Mouse (Mus musculus): ENCODE results near the gene Hbq1a. TPM values are rescaled to one million over a fixed set of nuclear protein-coding genes. Genes with fewer than 3 reads are reported as not detected.
A peak's percentile ranks its signal among the peaks of the same experiment; 100 is the strongest.
"Not testable (repeated sequence)": the region's sequence is repeated elsewhere in the genome, so short reads cannot be mapped to it uniquely, and the experiment has no call there.

The Hbq1a gene
- polyA plus RNA-seq, 1 experiment, result not detected

DNA sequence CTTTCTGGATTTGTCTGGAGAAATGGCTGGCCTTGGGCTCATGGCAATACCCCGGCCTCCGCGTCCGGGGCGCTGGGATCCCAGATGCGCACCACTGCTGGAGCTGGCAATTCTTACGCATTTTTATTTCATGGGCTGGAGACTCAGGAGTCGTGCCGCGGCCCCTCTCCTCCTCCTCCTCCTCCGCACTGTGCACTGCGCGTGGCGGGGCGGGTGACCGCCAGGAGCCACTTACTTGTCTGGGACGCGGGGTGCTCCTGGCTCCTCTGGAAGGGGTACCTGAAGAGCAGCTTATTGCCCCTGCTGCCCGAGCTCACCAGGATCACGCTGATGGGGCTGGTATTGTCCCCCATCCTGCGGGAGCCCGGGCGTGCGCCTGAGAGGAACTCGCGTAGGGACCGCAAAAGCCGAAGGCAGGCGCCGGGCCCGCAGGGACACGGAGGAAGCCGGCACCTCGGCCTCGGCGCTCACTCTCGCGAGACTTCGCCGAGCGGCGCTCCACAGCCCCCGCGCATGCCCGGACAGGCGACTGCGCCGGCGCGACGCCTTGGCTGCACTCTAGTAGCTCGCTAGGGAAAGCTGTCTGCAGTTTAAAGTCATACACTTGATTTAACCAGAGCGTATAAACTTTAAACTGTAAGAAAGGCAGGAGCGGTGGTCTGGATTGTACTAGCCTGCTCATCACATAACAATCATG, 32.5 kb upstream of the Hbq1a start, which contains the start of gene Nprl3:
TSS of gene Nprl3 (minus strand) at position 520 of the 697 bp plus-strand sequence.
- peak within 1 kb of the TSS; percentile 96 for H3K4me3 ChIP-seq (replicated peaks)
- peaks cover 43% of the 10 kb centered on the region for H3K27me3 ChIP-seq (replicated peaks)
- TF ChIP-seq GATA1 (IDR thresholded peaks at IDR 0.05; ENCODE audit: borderline replicate concordance, low read length) (no peak), FLI1 (IDR thresholded peaks at IDR 0.05; ENCODE audit: low read length) (no peak)
- H3K9me3 ChIP-seq, result 0 out of 2 replicates have a peak, but pooled peaks cover 4% of the 10 kb centered on the region
- H3K36me3 ChIP-seq (replicated peaks; ENCODE audit: low read length), result peaks cover 22% of the 10 kb centered on the region
- H3K4me1 ChIP-seq, result peaks cover 73% of the 10 kb centered on the region

DNA sequence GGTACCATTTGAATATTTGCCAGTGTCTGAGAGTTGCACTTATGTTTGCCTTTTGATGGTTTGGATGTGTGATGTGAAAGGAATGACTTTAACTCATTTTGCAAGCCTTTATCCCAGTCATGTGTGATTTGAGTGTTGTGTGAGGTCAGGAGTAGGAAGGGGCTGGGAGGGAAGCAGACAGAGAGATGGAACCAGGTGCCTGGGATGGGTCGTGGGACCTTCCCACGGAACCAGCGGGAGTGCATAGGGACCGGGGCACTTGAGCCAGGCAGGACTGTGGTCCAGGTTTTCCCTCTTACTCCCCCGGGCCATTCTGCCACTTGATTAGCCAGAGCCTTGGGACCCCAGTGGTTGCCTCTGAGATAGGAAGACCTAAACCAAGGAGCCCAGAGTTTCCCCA, 31.9 kb upstream of the Hbq1a start:
- TF ChIP-seq FLI1 (IDR thresholded peaks at IDR 0.05; ENCODE audit: low read length), result no peak
- TF ChIP-seq GATA1 (IDR thresholded peaks at IDR 0.05; ENCODE audit: borderline replicate concordance, low read length), result no peak
- H3K4me1 ChIP-seq, result peaks cover 67% of the 10 kb centered on the region
- peaks cover 39% of the 10 kb centered on the region for H3K27me3 ChIP-seq (replicated peaks)
- H3K4me3 ChIP-seq (replicated peaks), result peak overlapping the region; percentile 96
- H3K9me3 ChIP-seq, result 0 out of 2 replicates have a peak, but pooled peaks cover 4% of the 10 kb centered on the region
- peaks cover 15% of the 10 kb centered on the region for H3K36me3 ChIP-seq (replicated peaks; ENCODE audit: low read length)

DNA sequence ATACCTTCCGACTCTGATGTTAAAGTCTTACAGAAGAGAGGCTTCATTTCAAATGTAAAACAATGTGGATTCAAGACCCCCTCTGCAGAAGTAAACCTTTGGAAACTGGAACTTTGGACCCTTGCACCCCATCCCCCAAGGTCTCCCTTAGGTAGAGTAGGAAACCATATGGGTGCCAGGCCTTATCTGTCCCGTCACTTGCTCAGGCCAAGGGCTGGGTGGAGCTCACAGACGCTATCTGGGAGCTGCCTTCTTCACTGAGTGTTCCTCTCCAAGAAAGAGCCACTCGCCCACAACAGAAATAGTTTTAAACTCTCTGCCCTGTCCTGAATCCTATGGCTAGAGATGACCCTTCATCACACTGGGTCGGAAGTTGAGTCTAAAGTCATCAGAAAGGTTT, 30.9 kb upstream of the Hbq1a start:
- Histone ChIP-seq H3K36me3 (replicated peaks; ENCODE audit: low read length) (peaks cover 7% of the 10 kb centered on the region), H3K9me3 (0 out of 2 replicates have a peak, but pooled peaks cover 4% of the 10 kb centered on the region), H3K4me1 (peaks cover 57% of the 10 kb centered on the region), H3K4me3 (replicated peaks) (no peak overlapping the region), H3K27me3 (replicated peaks) (peaks cover 32% of the 10 kb centered on the region)
- TF ChIP-seq FLI1 (IDR thresholded peaks at IDR 0.05; ENCODE audit: low read length), result no peak
- no peak for TF ChIP-seq GATA1 (IDR thresholded peaks at IDR 0.05; ENCODE audit: borderline replicate concordance, low read length)

DNA sequence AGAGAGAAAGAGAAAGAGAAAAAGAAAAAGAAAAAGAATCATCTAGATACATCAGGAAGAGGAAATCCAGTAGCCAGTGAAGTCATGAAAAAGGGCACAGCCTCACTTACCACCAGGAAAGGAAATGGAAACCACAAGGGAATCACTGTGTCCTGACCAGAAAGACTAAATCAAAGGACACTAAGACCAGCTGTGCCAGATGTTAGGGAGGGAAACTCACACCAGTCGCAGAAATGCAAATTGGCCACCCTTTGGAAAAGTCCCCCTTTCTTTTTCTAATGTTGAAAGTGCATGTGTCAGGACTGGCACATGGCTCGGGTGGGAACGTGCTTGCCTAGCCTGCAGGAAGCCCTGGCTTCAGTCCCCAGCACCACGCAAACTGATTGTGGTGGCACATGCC, 28.7 kb upstream of the Hbq1a start:
- Histone ChIP-seq H3K36me3 (replicated peaks; ENCODE audit: low read length) (peaks cover 3% of the 10 kb centered on the region), H3K4me3 (replicated peaks) (peak overlapping the region; percentile 42), H3K4me1 (peaks cover 37% of the 10 kb centered on the region), H3K9me3 (0 out of 2 replicates have a peak, but pooled peaks cover 5% of the 10 kb centered on the region), H3K27me3 (replicated peaks) (peaks cover 53% of the 10 kb centered on the region)
- TF ChIP-seq GATA1 (IDR thresholded peaks at IDR 0.05; ENCODE audit: borderline replicate concordance, low read length), result no peak
- no peak for TF ChIP-seq FLI1 (IDR thresholded peaks at IDR 0.05; ENCODE audit: low read length)

DNA sequence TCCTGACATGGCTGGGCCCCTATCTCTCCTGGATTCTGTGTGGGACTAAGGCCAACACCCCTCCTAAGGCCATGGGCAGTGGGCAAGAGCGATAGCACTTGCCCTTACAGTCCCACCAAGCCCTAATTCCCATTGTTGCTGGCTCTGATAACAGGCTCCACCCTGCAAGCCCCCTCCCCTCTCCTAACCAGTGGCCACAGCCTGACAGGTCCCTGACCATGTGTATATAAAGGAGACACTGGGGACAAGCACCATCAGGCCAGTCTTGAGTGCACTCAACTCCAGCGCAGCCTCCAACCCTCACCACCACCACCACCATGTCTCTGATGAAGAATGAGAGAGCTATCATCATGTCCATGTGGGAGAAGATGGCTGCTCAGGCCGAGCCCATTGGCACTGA, 23.5 kb upstream of the Hbq1a start, which contains the start of gene Hba-x:
TSS of gene Hba-x (plus strand) at position 54 of the 400 bp plus-strand sequence.
- 0 out of 2 replicates have a peak, but pooled peaks cover 8% of the 10 kb centered on the region for H3K9me3 ChIP-seq
- TF ChIP-seq GATA1 (IDR thresholded peaks at IDR 0.05; ENCODE audit: borderline replicate concordance, low read length), result no peak
- no peak for TF ChIP-seq FLI1 (IDR thresholded peaks at IDR 0.05; ENCODE audit: low read length)
- H3K4me1 ChIP-seq, result peaks cover 3% of the 10 kb centered on the region; the same call in 1 of the 2 replicates
- peaks cover 79% of the 10 kb centered on the region for H3K27me3 ChIP-seq (replicated peaks)
- H3K4me3 ChIP-seq (replicated peaks), result peak within 1 kb of the TSS; percentile 20
- H3K36me3 ChIP-seq (replicated peaks; ENCODE audit: low read length), result no peaks in the 10 kb centered on the region

DNA sequence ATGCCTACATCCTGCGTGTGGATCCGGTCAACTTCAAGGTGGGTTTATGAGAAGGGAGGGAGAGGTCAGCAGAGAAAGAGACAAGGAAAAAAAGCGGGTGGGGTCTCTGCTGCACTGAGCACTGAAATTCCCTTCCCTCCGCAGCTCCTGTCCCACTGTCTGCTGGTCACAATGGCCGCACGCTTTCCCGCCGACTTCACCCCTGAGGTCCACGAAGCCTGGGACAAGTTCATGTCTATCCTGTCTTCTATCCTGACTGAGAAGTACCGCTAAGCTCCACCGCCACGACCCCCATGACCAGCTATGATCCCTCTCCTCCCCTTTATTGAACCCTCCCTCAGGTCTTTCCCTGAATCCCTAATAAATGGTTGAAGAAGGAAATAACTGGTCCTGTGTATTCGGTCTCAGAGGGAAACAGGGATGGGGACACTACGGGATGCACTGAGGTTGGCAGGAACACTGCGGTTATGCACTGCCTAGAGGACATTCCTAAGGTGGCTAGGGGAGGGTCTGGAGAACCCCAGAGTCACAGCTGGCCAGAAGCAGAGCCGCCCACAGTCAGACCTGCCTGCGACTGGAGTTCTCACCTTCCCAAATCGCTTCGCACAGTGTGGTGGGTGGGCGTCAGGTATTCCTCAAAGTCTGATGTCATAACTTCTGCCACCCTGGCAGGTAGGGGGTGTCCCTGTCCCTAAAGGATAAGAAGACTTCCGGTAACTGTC, 22.0 kb upstream of the Hbq1a start:
- Histone ChIP-seq H3K27me3 (replicated peaks) (peaks cover 76% of the 10 kb centered on the region), H3K4me1 (no peaks in the 10 kb centered on the region; the same call in 1 of the 2 replicates), H3K4me3 (replicated peaks) (no peak overlapping the region), H3K9me3 (0 out of 2 replicates have a peak, but pooled peaks cover 6% of the 10 kb centered on the region), H3K36me3 (replicated peaks; ENCODE audit: low read length) (no peaks in the 10 kb centered on the region)
- no peak for TF ChIP-seq GATA1 (IDR thresholded peaks at IDR 0.05; ENCODE audit: borderline replicate concordance, low read length)
- no peak for TF ChIP-seq FLI1 (IDR thresholded peaks at IDR 0.05; ENCODE audit: low read length)

DNA sequence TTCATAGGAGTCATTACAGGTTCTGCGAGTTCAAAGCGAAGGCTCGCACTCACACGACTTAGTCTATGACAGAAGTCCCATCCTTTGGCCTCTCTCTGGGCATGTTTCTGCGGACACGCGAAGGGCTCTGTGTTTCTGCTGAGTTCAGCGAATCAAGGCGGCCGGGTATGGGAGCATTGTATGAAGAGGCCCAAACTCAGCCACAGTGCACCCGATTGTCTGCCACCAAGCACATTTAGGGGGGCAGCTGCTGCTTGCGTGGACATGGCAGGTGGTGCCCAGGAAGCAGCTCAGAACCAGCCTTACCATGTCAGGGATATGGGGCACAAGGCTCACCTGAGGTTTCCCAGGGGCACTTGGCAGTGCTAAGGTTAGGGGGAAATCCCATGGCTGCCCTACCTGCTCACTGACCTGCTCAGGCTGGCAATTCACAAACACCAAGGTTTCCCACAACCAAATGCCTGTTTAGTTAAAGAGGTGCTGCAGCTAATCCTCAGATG, 21.4 kb upstream of the Hbq1a start:
- Histone ChIP-seq H3K9me3 (0 out of 2 replicates have a peak, but pooled peaks cover 6% of the 10 kb centered on the region), H3K36me3 (replicated peaks; ENCODE audit: low read length) (no peaks in the 10 kb centered on the region), H3K27me3 (replicated peaks) (peaks cover 78% of the 10 kb centered on the region), H3K4me1 (peaks cover 4% of the 10 kb centered on the region), H3K4me3 (replicated peaks) (no peak overlapping the region)
- no peak for TF ChIP-seq FLI1 (IDR thresholded peaks at IDR 0.05; ENCODE audit: low read length)
- no peak for TF ChIP-seq GATA1 (IDR thresholded peaks at IDR 0.05; ENCODE audit: borderline replicate concordance, low read length)

DNA sequence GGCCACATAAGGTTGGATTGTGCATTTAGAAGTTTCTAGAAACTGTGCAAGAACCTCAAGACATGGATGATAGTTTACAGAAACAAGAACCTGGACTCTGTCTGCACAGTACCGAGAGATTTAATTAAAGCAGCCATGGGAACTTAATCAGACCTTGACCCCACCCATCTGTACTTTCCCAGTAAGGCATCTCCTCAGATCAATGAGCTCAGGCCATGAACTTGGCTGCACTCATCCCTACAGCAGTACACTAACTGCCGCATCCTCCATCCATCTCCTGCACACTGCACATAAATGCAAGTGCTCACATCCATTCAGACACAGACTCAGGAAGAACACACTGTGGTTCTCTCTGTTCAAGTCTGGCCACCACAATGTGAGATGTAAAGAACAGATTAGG, 19.2 kb upstream of the Hbq1a start:
- no peak overlapping the region for H3K4me3 ChIP-seq (replicated peaks)

DNA sequence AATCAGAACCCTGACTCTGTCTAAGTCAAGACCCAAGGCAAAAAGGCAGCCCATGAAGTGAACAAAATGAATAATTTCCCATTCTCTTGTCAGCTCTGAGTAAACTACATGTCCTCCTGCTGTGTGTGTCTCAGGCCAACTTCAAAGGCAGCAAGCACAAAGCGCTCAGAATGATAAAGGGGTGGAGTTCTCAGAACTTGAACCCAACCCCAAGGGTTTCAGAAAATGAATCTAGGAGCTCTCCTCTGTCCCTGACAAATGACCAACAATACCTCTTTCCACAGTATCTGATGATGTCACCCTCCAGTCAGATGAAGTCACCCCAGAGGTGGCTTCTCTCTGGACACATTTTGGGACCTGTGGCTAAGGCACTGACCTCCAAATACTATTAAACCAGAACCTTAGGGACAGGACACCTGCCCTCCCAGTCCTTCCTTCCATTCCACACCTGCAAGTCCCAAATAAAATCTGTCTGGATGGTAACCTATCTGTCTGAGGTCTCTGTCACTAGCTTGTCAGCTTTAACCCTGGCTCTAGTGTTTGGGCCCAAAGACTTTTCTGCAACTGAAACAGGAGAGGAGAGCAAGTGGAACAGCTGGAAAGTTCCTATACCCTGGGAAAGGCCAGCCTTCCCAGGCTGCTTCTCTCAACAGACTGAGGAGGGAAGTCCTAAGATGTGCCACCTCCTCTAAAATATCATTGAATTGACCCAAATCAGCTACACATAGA, 18.3 kb upstream of the Hbq1a start:
- H3K9me3 ChIP-seq, result 0 out of 2 replicates have a peak, but pooled peaks cover 1% of the 10 kb centered on the region
- TF ChIP-seq FLI1 (IDR thresholded peaks at IDR 0.05; ENCODE audit: low read length) (no peak), GATA1 (IDR thresholded peaks at IDR 0.05; ENCODE audit: borderline replicate concordance, low read length) (no peak)
- no peaks in the 10 kb centered on the region for H3K36me3 ChIP-seq (replicated peaks; ENCODE audit: low read length)
- peaks cover 4% of the 10 kb centered on the region for H3K4me1 ChIP-seq
- H3K27me3 ChIP-seq (replicated peaks), result peaks cover 57% of the 10 kb centered on the region
- H3K4me3 ChIP-seq (replicated peaks), result no peak overlapping the region

More for the DNA sequence above, 19.2 kb upstream of the Hbq1a start:
- peaks cover 4% of the 10 kb centered on the region for H3K4me1 ChIP-seq
- H3K9me3 ChIP-seq, result 0 out of 2 replicates have a peak, but pooled peaks cover 6% of the 10 kb centered on the region
- H3K36me3 ChIP-seq (replicated peaks; ENCODE audit: low read length), result no peaks in the 10 kb centered on the region
- H3K27me3 ChIP-seq (replicated peaks), result peaks cover 67% of the 10 kb centered on the region
- TF ChIP-seq FLI1 (IDR thresholded peaks at IDR 0.05; ENCODE audit: low read length) (no peak), GATA1 (IDR thresholded peaks at IDR 0.05; ENCODE audit: borderline replicate concordance, low read length) (no peak)

DNA sequence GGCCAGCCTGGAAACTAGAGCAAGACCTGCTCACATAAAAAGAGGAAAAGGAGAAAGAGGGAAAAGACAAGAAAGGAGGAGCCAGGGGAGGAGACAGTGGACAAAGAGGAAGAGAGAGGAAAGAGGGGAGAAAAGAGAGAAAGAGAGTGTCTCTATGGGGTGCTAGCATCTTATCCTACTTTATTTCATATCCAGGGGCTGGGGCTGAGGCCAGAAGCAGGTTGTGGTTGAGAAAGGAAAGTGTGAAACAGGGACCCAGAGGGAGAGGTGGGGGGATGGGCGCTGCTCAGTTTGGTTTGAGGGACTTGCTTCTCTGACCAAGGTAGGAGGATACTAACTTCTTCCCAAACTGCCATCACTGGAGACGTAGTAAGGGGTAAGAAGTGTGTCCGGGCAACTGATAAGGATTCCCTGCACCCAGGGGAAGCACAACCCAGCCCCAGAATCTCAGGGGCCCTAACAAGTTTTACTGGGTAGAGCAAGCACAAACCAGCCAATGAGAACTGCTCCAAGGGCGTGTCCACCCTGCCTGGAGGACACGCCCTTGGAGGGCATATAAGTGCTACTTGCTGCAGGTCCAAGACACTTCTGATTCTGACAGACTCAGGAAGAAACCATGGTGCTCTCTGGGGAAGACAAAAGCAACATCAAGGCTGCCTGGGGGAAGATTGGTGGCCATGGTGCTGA, 16.6 kb upstream of the Hbq1a start, which contains the start of gene Hba-a1:
TSS of gene Hba-a1 (plus strand) at position 421 of the 687 bp plus-strand sequence.
- H3K4me1 ChIP-seq, result peaks cover 14% of the 10 kb centered on the region
- H3K36me3 ChIP-seq (replicated peaks; ENCODE audit: low read length); H3K9me3 ChIP-seq; H3K4me3 ChIP-seq (replicated peaks): not testable (repeated sequence)
- peaks cover 48% of the 10 kb centered on the region for H3K27me3 ChIP-seq (replicated peaks)

DNA sequence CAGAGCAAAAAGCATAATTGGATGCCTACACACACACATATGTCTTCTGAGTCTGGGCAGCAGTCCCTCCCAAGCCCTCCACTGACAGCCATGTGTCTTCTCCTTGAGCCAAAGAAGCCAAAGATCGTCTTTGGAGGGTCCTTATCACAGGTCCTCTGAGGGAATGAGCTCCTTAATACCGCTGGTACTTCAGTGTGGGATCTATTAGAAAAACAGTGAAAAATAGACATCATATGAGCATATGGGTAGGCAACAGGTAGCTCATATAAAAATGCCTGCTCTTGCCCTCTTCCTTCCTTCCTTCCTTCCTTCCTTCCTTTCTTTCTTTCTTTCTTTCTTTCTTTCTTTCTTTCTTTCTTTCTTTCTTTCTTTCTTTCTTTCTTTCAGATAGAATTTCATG, 15.3 kb upstream of the Hbq1a start:
- not testable (repeated sequence) for H3K9me3 ChIP-seq; H3K36me3 ChIP-seq (replicated peaks; ENCODE audit: low read length)
- Histone ChIP-seq H3K27me3 (replicated peaks) (peaks cover 43% of the 10 kb centered on the region), H3K4me3 (replicated peaks) (peak overlapping the region; percentile 33), H3K4me1 (peaks cover 19% of the 10 kb centered on the region)
